21 mouse cellular contexts compared by ENCODE assay signal in genomic region chr5:52504148-52504547, GRCm38 (mm10). TPM values are rescaled to one million over a fixed set of nuclear protein-coding genes. Genes with fewer than 3 reads are reported as not detected.
DNase-seq lines count a peak whose midpoint lies in the region; ATAC-seq and TF ChIP-seq lines count a peak whose summit lies in the region.
"Had no signal": no experiment of that assay in that cellular context is flagged by ENCODE, and none has a peak within 500 bp of the region (broad histone marks: within the 10 kb centered on the region; RNA-seq: fewer than 3 reads in every experiment).

No protein-coding gene starts in this region.

- no peak overlapping the region for H3K9ac ChIP-seq in forebrain, postnatal 0 days
- H3K9ac ChIP-seq in forebrain, embryonic 11.5 days (ENCODE audit: low read length), result no peak overlapping the region
- H3K9ac ChIP-seq: forebrain, embryonic 15.5 days; hindbrain, embryonic 13.5 days had no signal

- WGBS in forebrain, postnatal 0 days, result 86% methylated on average over 11 of the region's 11 CpGs
- WGBS in forebrain, embryonic 11.5 days, result 93% methylated on average over 11 of the region's 11 CpGs

- H3K4me1 ChIP-seq in forebrain, postnatal 0 days (ENCODE audit: insufficient read depth), result no peaks in the 10 kb centered on the region
- no peaks in the 10 kb centered on the region for H3K4me1 ChIP-seq in forebrain, embryonic 11.5 days (replicated peaks; ENCODE audit: control insufficient read depth, insufficient read depth, low read length)
- H3K4me1 ChIP-seq: forebrain, embryonic 15.5 days; hindbrain, embryonic 13.5 days had no signal

- no peak for TF ChIP-seq CTCF in forebrain, postnatal 0 days (IDR thresholded peaks at IDR 0.05; ENCODE audit: low read depth)

- no peak overlapping the region for H3K4me2 ChIP-seq in forebrain, postnatal 0 days (ENCODE audit: low read depth)
- no peak overlapping the region for H3K4me2 ChIP-seq in forebrain, embryonic 11.5 days (ENCODE audit: low read depth, low read length, severe bottlenecking)
- H3K4me2 ChIP-seq: forebrain, embryonic 15.5 days; hindbrain, embryonic 13.5 days had no signal

- no peak overlapping the region for H3K27ac ChIP-seq in forebrain, postnatal 0 days (ENCODE audit: low read depth, low read length)
- H3K27ac ChIP-seq in forebrain, embryonic 11.5 days (ENCODE audit: low read depth, low read length), result no peak overlapping the region
- H3K27ac ChIP-seq: forebrain, embryonic 15.5 days; hindbrain, embryonic 13.5 days; kidney, postnatal 0 days; stomach, postnatal 0 days had no signal

- peak; percentile 59 for ATAC-seq in forebrain, postnatal 0 days
- no peak for ATAC-seq in forebrain, embryonic 11.5 days (replicated peaks; ENCODE audit: low FRiP score)
- ATAC-seq in inflammation-experienced regulatory T-cells, adult 6 months, result no peak
- ATAC-seq: forebrain, embryonic 15.5 days; Patski had no signal

- no peaks in the 10 kb centered on the region for H3K27me3 ChIP-seq in forebrain, postnatal 0 days (ENCODE audit: insufficient read depth, low read length)
- no peaks in the 10 kb centered on the region for H3K27me3 ChIP-seq in forebrain, embryonic 11.5 days (ENCODE audit: control insufficient read depth, insufficient read depth, low read length)
- H3K27me3 ChIP-seq: forebrain, embryonic 15.5 days; hindbrain, embryonic 13.5 days; Patski had no signal

- H3K36me3 ChIP-seq in forebrain, postnatal 0 days (ENCODE audit: insufficient read depth), result no peaks in the 10 kb centered on the region
- no peaks in the 10 kb centered on the region for H3K36me3 ChIP-seq in forebrain, embryonic 11.5 days (ENCODE audit: control insufficient read depth, insufficient read depth, low read length)
- H3K36me3 ChIP-seq: forebrain, embryonic 15.5 days; hindbrain, embryonic 13.5 days had no signal

- no peak overlapping the region for H3K4me3 ChIP-seq in forebrain, postnatal 0 days (ENCODE audit: low read depth, low read length)
- no peak overlapping the region for H3K4me3 ChIP-seq in forebrain, embryonic 11.5 days (ENCODE audit: low read depth, low read length)
- H3K4me3 ChIP-seq: erythroblast, embryonic 14.5 days; forebrain, embryonic 15.5 days; hindbrain, embryonic 13.5 days had no signal

- intact Hi-C loops in heart, postnatal 25 days (cut with DNase I), result no loop called here

- DNase-seq in forebrain, postnatal 0 days, result no peak
- DNase-seq in forebrain, embryonic 11.5 days (ENCODE audit: low spot score), result no peak
- peak; percentile 34 to 45 for DNase-seq in right cerebral cortex, postnatal 10 days (ENCODE audit: low spot score in 2 of 2)
- DNase-seq in right cerebral cortex, postnatal 14 days, result no peak
- peak; percentile 66 for DNase-seq in layer of hippocampus, adult 9-11 months
- no peak for DNase-seq in heart, postnatal 25 days (ENCODE audit: low spot score)
- DNase-seq in kidney, postnatal 14 days, result no peak
- DNase-seq: cerebellum, adult 9-10 months; kidney, adult 11 months; lung, postnatal 10 days; midbrain, embryonic 14.5 days; right cerebral cortex, postnatal 25 days; thymus, postnatal 4 days had no signal

- no peaks in the 10 kb centered on the region for H3K9me3 ChIP-seq in forebrain, postnatal 0 days (ENCODE audit: low read length)
- H3K9me3 ChIP-seq in forebrain, embryonic 11.5 days (ENCODE audit: control insufficient read depth, low read length), result no peaks in the 10 kb centered on the region
- H3K9me3 ChIP-seq: forebrain, embryonic 15.5 days; hindbrain, embryonic 13.5 days had no signal

RNA-seq across cellular contexts. Expression of gene Ccdc149, which starts 32.8 kb away (rescaled TPM):
- 16.1 and 21.4 TPM in 2 replicates for total RNA-seq in forebrain, postnatal 0 days (2014; rRNA removed)
- polyA plus RNA-seq in forebrain, postnatal 0 days (2015; fragmentation: Nextera tagmentation; extraction: Ambion mirVana), result 13.4 and 16.0 TPM in 2 replicates
- 3.1 and 3.2 TPM in 2 replicates for polyA plus RNA-seq in forebrain, embryonic 11.5 days (2014; fragmentation: Nextera tagmentation; extraction: Ambion mirVana)
- total RNA-seq in heart, postnatal 25 days (2021), result 1 to 10 TPM; 6.8 to 7.1 TPM
- polyA plus RNA-seq in inflammation-experienced regulatory T-cells, adult 6 months (2017; shearing (Covaris generic)), result not detected
- total RNA-seq: megakaryocyte, adult 5-6 weeks had no signal
- polyA plus RNA-seq: erythroblast, embryonic 14.5 days had no signal

Comparison
In these comparisons a context has a peak if more than half of its experiments do, and no peak if none do; other contexts are left out.
1. DNase-seq: peak in right cerebral cortex, postnatal 10 days (2 of 2) and layer of hippocampus, adult 9-11 months (single experiment); none in forebrain, postnatal 0 days (single experiment), forebrain, embryonic 11.5 days (single experiment), right cerebral cortex, postnatal 14 days (single experiment), heart, postnatal 25 days (single experiment) and kidney, postnatal 14 days (single experiment).